Mouse (Mus musculus) testis, postnatal 14 days (tissue): ENCODE measurements around the gene Agap2.
"Not testable (repeated sequence)": the region's sequence is repeated elsewhere in the genome, so short reads cannot be mapped to it uniquely, and the experiment has no call there.

Experiments used
- DNase-seq: peaks from one replicate; pipeline ENCODE4 v3.0.0; 2021; ENCODE audit warnings: low spot score

The Agap2 gene

GRCm38 (mm10) chr10:127059968-127060916 lies 14.8 kb upstream of the Agap2 start, which contains the start of gene March9:
March9 (minus strand) TSS chr10:127060184.
- DNase-seq, result peak; percentile 81

- DNase-seq, result no peak
Measured at GRCm38 (mm10) chr10:127061085-127061484, 14.0 kb upstream of the Agap2 start.

- no peak for DNase-seq
Measured at GRCm38 (mm10) chr10:127061513-127061912, 13.6 kb upstream of the Agap2 start.

- not testable (repeated sequence) for DNase-seq
Measured at GRCm38 (mm10) chr10:127062101-127062500, 13.0 kb upstream of the Agap2 start.

GRCm38 (mm10) chr10:127062503-127062902 lies 12.6 kb upstream of the Agap2 start:
- DNase-seq, result no peak

- peak; percentile 97 for DNase-seq
Measured at GRCm38 (mm10) chr10:127063239-127063872, 11.7 kb upstream of the Agap2 start, which contains the start of gene Cdk4. Cdk4 (plus strand) TSS chr10:127063534.

GRCm38 (mm10) chr10:127063913-127064870 lies 10.9 kb upstream of the Agap2 start:
- no peak for DNase-seq

GRCm38 (mm10) chr10:127065981-127066380 lies 9.1 kb upstream of the Agap2 start:
- no peak for DNase-seq

- no peak for DNase-seq
Measured at GRCm38 (mm10) chr10:127066519-127067018, 8.5 kb upstream of the Agap2 start.

GRCm38 (mm10) chr10:127068360-127069038 lies 6.6 kb upstream of the Agap2 start:
- no peak for DNase-seq

- DNase-seq, result no peak
Measured at GRCm38 (mm10) chr10:127069281-127070189, 5.5 kb upstream of the Agap2 start.

GRCm38 (mm10) chr10:127070190-127071121 lies 4.6 kb upstream of the Agap2 start, which contains the start of gene Tspan31:
Tspan31 (minus strand) TSS chr10:127070264.
- DNase-seq, result peak; percentile 87

- no peak for DNase-seq
Measured at GRCm38 (mm10) chr10:127071203-127071602, 3.9 kb upstream of the Agap2 start.

- DNase-seq, result not testable (repeated sequence)
Measured at GRCm38 (mm10) chr10:127072270-127072669, 2.8 kb upstream of the Agap2 start.

- not testable (repeated sequence) for DNase-seq
Measured at GRCm38 (mm10) chr10:127072969-127073368, 2.1 kb upstream of the Agap2 start.

GRCm38 (mm10) chr10:127073981-127074380 lies 1.1 kb upstream of the Agap2 start:
- DNase-seq, result no peak

- no peak for DNase-seq
Measured at GRCm38 (mm10) chr10:127075651-127076050, 567 bp downstream of the Agap2 start.

GRCm38 (mm10) chr10:127076082-127076481 lies 998 bp downstream of the Agap2 start:
- no peak for DNase-seq

GRCm38 (mm10) chr10:127077515-127077914 lies 2.4 kb downstream of the Agap2 start:
- DNase-seq, result no peak
